Mouse (Mus musculus) myocyte (in vitro differentiated cells): Measurements from ENCODE around the gene Zdhhc21.

Source experiments
- CEBPB ChIP-seq: IDR thresholded peaks from 2 replicates; pipeline ENCODE4 v1.6.1; 2011; ENCODE audit warnings: mild to moderate bottlenecking, moderate library complexity; ENCODE audit not compliant: poor library complexity, insufficient read depth, severe bottlenecking
- E2F4 ChIP-seq: IDR thresholded peaks from one replicate; pipeline ENCODE4 v1.6.1; 2011; ENCODE audit warnings: mild to moderate bottlenecking, control low read depth, moderate library complexity; ENCODE audit not compliant: insufficient read depth
- MAX ChIP-seq: IDR thresholded peaks from one replicate; pipeline ENCODE4 v1.6.1; 2011; ENCODE audit warnings: low read depth, mild to moderate bottlenecking, control low read depth
- MYOD1 ChIP-seq, 3 experiments: IDR thresholded peaks; one replicate each; pipeline ENCODE4 v1.6.1; 2011; ENCODE audit warnings: control low read depth in 2 of 3, low read depth in 2 of 3, mild to moderate bottlenecking in 2 of 3, moderate library complexity in 1 of 3; ENCODE audit not compliant: insufficient read length in 2 of 3, control insufficient read depth in 1 of 3
- MYOG ChIP-seq, 3 experiments: IDR thresholded peaks; one replicate each; pipeline ENCODE4 v1.6.1; 2011; ENCODE audit warnings: control low read depth in 2 of 3, low read depth in 2 of 3, mild to moderate bottlenecking in 2 of 3; ENCODE audit not compliant: insufficient read length in 2 of 3, control insufficient read depth in 1 of 3, insufficient read depth in 1 of 3
- POLR2A ChIP-seq: IDR thresholded peaks from one replicate; pipeline ENCODE4 v1.6.1; 2011; ENCODE audit warnings: low read depth, mild to moderate bottlenecking, control low read depth, moderate library complexity; ENCODE audit not compliant: insufficient read length
- POLR2AphosphoS2 ChIP-seq: IDR thresholded peaks from one replicate; pipeline ENCODE4 v1.6.1; 2011; ENCODE audit warnings: low read depth, control low read depth; ENCODE audit not compliant: insufficient read length
- REST ChIP-seq: IDR thresholded peaks from one replicate; pipeline ENCODE4 v1.6.1; 2011; ENCODE audit warnings: mild to moderate bottlenecking, control low read depth, moderate library complexity; ENCODE audit not compliant: insufficient read depth, insufficient read length
- SRF ChIP-seq: IDR thresholded peaks from one replicate; pipeline ENCODE4 v1.6.1; 2011; ENCODE audit warnings: low read depth; ENCODE audit not compliant: control insufficient read depth, insufficient read length
- TCF12 ChIP-seq: IDR thresholded peaks from one replicate; pipeline ENCODE4 v1.6.1; 2011; ENCODE audit warnings: mild to moderate bottlenecking, control low read depth; ENCODE audit not compliant: poor library complexity, insufficient read depth, severe bottlenecking
- TCF3 ChIP-seq: IDR thresholded peaks from one replicate; pipeline ENCODE4 v1.6.1; 2011; ENCODE audit warnings: low read depth, control low read depth; ENCODE audit not compliant: insufficient read length
- USF1 ChIP-seq: IDR thresholded peaks from one replicate; pipeline ENCODE4 v1.6.1; 2011; ENCODE audit warnings: low read depth, mild to moderate bottlenecking, control low read depth, moderate library complexity

- TF ChIP-seq USF1 (no peak), POLR2A (no peak), MAX (no peak), REST (no peak), TCF3 (no peak), MYOD1 (IDR thresholded peaks at IDR 0.05; ENCODE audit: control insufficient read depth in 1 of 3, insufficient read length in 2 of 3, low read depth in 2 of 3) (no peak), SRF (no peak), POLR2AphosphoS2 (no peak), CEBPB (no peak), MYOG (IDR thresholded peaks at IDR 0.05; ENCODE audit: control insufficient read depth in 1 of 3, insufficient read depth in 1 of 3, insufficient read length in 2 of 3, low read depth in 2 of 3) (no peak), TCF12 (no peak), E2F4 (no peak)
Observed at GRCm38 (mm10) chr4:82881366-82881765, 21.6 kb upstream of the Zdhhc21 start.
